Mouse (Mus musculus) bone marrow, adult 2 months (tissue): ENCODE measurements around the gene Eid3.

Source experiments
- CTCF ChIP-seq: fragments of 200-500 bp; IDR thresholded peaks from 2 replicates; pipeline ENCODE4 v1.5.1; 2011; ENCODE audit warnings: low read length, control low read depth; ENCODE audit not compliant: control insufficient read depth, insufficient read depth
- POLR2A ChIP-seq: fragments of 200-500 bp; IDR thresholded peaks from 2 replicates; pipeline ENCODE4 v1.6.1; 2011; ENCODE audit warnings: low read depth, mild to moderate bottlenecking, control low read depth, low read length, borderline replicate concordance; ENCODE audit not compliant: control insufficient read depth

- TF ChIP-seq CTCF (no peak), POLR2A (no peak)
Observed at GRCm38 (mm10) chr10:82826516-82826915, 39.9 kb upstream of the Eid3 start.
